Mouse (Mus musculus) CH12.LX (cell line): Measurements from ENCODE around the gene Pafah1b3. TPM values are rescaled to one million over a fixed set of nuclear protein-coding genes. Genes with fewer than 3 reads are reported as not detected.

Experiments
- DNase-seq: peaks from one replicate; pipeline ENCODE4 v3.0.0-alpha.2; 2013; ENCODE audit errors: extremely low read depth
- H3K27ac ChIP-seq: 2 replicates; pipeline ENCODE4 v1.5.1; 2012; ENCODE audit warnings: low read depth, mild to moderate bottlenecking, control low read depth, moderate library complexity; ENCODE audit not compliant: insufficient read depth
- H3K27me3 ChIP-seq: replicated peaks from 2 replicates; pipeline ENCODE3; 2012; ENCODE audit warnings: inconsistent platforms
- H3K36me3 ChIP-seq, 2 experiments: replicated peaks in 1 of 2; 2 replicates each; pipeline versions ENCODE3 to v1.6.1; 2012; ENCODE audit warnings: inconsistent platforms in 1 of 2, low read length in 1 of 2, mild to moderate bottlenecking in 1 of 2, mixed read lengths in 1 of 2, moderate library complexity in 1 of 2; ENCODE audit not compliant: control insufficient read depth in 1 of 2, insufficient read depth in 1 of 2
- H3K4me1 ChIP-seq, 2 experiments: 2 replicates each; pipeline ENCODE4 v1.6.1; 2012; ENCODE audit warnings: inconsistent platforms in 1 of 2, moderate library complexity in 1 of 2; ENCODE audit not compliant: insufficient read depth in 2 of 2, control insufficient read depth in 1 of 2
- H3K4me2 ChIP-seq: 2 replicates; pipeline ENCODE4 v1.6.1; 2012; ENCODE audit warnings: low read depth, mild to moderate bottlenecking, control low read depth; ENCODE audit not compliant: poor library complexity, insufficient read depth, severe bottlenecking
- H3K4me3 ChIP-seq, 3 experiments: fragments of 150-350 bp in 1 of 3; sonication (generic) in 1 of 3; replicated peaks in 1 of 3; 2 replicates each; pipeline versions ENCODE3 to v1.5.1; 2011 to 2012; ENCODE audit warnings: low read depth in 2 of 3, low read length in 2 of 3, mild to moderate bottlenecking in 2 of 3, moderate library complexity in 2 of 3, control low read depth in 1 of 3, improper control_type of control experiment in 1 of 3, inconsistent platforms in 1 of 3, mixed read lengths in 1 of 3; ENCODE audit not compliant: poor library complexity in 1 of 3
- H3K79me2 ChIP-seq: replicated peaks from 2 replicates; pipeline ENCODE4 v1.6.1; 2012; ENCODE audit warnings: mild to moderate bottlenecking, moderate library complexity; ENCODE audit not compliant: control insufficient read depth, poor library complexity, insufficient read depth, severe bottlenecking; ENCODE audit errors: extremely low read depth
- H3K9ac ChIP-seq: 2 replicates; pipeline ENCODE4 v1.6.1; 2012; ENCODE audit warnings: low read depth, mild to moderate bottlenecking, control low read depth, moderate library complexity; ENCODE audit not compliant: insufficient read depth
- H3K9me3 ChIP-seq: replicated peaks from 2 replicates; pipeline ENCODE3; 2012; ENCODE audit warnings: low read length, inconsistent platforms, mixed read lengths
- CTCF ChIP-seq, 2 experiments: IDR thresholded peaks in 1 of 2; conservative IDR thresholded peaks in 1 of 2; 2 replicates each; pipeline ENCODE4 v1.5.1; 2011 to 2012; ENCODE audit warnings: low read depth in 2 of 2, low read length in 2 of 2, improper control_type of control experiment in 1 of 2, inconsistent platforms in 1 of 2, mild to moderate bottlenecking in 1 of 2, moderate library complexity in 1 of 2
- ELF1 ChIP-seq: IDR thresholded peaks from 2 replicates; pipeline ENCODE4 v1.6.1; 2014; ENCODE audit warnings: low read depth, mild to moderate bottlenecking, inconsistent platforms, low read length, improper control_type of control experiment
- GABPA ChIP-seq: IDR thresholded peaks from 2 replicates; pipeline ENCODE4 v1.6.1; 2012; ENCODE audit warnings: low read depth, low read length, improper control_type of control experiment, inconsistent platforms; ENCODE audit not compliant: insufficient replicate concordance
- IRF4 ChIP-seq: IDR thresholded peaks from 2 replicates; pipeline ENCODE4 v1.6.1; 2014; ENCODE audit warnings: low read depth, mild to moderate bottlenecking, inconsistent platforms, low read length, improper control_type of control experiment
- JUN ChIP-seq: IDR thresholded peaks from 2 replicates; pipeline ENCODE4 v1.6.1; 2011; ENCODE audit warnings: low read depth, mild to moderate bottlenecking, low read length, improper control_type of control experiment, moderate library complexity; ENCODE audit not compliant: insufficient read depth
- JUND ChIP-seq: conservative IDR thresholded peaks from 2 replicates; pipeline ENCODE4 v1.6.1; 2011; ENCODE audit warnings: low read depth, low read length, improper control_type of control experiment
- KAT2A ChIP-seq: IDR thresholded peaks from 2 replicates; pipeline ENCODE4 v1.6.1; 2012; ENCODE audit warnings: low read length, improper control_type of control experiment, inconsistent platforms; ENCODE audit not compliant: insufficient replicate concordance
- MAFK ChIP-seq: IDR thresholded peaks from 2 replicates; pipeline ENCODE4 v1.6.1; 2011; ENCODE audit warnings: low read length, improper control_type of control experiment; ENCODE audit not compliant: insufficient replicate concordance
- MAZ ChIP-seq: IDR thresholded peaks from 2 replicates; pipeline ENCODE4 v1.6.1; 2012; ENCODE audit warnings: low read depth, mild to moderate bottlenecking, inconsistent platforms, low read length, improper control_type of control experiment, moderate library complexity
- MXI1 ChIP-seq: IDR thresholded peaks from 2 replicates; pipeline ENCODE4 v1.6.1; 2011; ENCODE audit warnings: mild to moderate bottlenecking, low read depth, low read length, improper control_type of control experiment
- PAX5 ChIP-seq: IDR thresholded peaks from 2 replicates; pipeline ENCODE4 v1.6.1; 2012; ENCODE audit warnings: low read length, inconsistent platforms, mixed read lengths
- POLR2A ChIP-seq: IDR thresholded peaks from 2 replicates; pipeline ENCODE4 v1.6.1; 2011; ENCODE audit warnings: low read depth, mild to moderate bottlenecking, improper control_type of control experiment, low read length
- RCOR1 ChIP-seq: conservative IDR thresholded peaks from 2 replicates; pipeline ENCODE4 v1.6.1; 2012; ENCODE audit warnings: low read depth, mild to moderate bottlenecking, inconsistent platforms, low read length, improper control_type of control experiment
- TCF12 ChIP-seq: IDR thresholded peaks from 2 replicates; pipeline ENCODE4 v1.6.1; 2014; ENCODE audit warnings: low read depth, mild to moderate bottlenecking, inconsistent platforms, low read length, improper control_type of control experiment
- USF2 ChIP-seq: conservative IDR thresholded peaks from 2 replicates; pipeline ENCODE4 v1.6.1; 2011; ENCODE audit warnings: low read depth, low read length, improper control_type of control experiment
- dilution Hi-C: fragments of 300-500 bp; cut with MboI; formaldehyde crosslinking; loops from 2 replicates; pipeline ENCODE4 v1.14.3; 2020; ENCODE audit warnings: low sequenced_read_pairs; ENCODE audit not compliant: extremely low pct_unique_long_range_greater_than_20kb, extremely low pct_ligation_motif_present
- in situ Hi-C: fragments of 300-500 bp; cut with MboI; formaldehyde crosslinking; loops from 3 replicates; pipeline ENCODE4 v1.14.3; 2019; ENCODE audit warnings: low sequenced_read_pairs, low pct_ligation_motif_present, low pct_unique_long_range_greater_than_20kb, mixed read lengths
- polyA plus RNA-seq: library from polyadenylated mRNA; unstranded; fragments of >175 nt; gene quantifications from 2 replicates; pipeline ENCODE4 v1.2.1, GENCODE M21; 2012; ENCODE audit warnings: low read depth; ENCODE audit not compliant: insufficient read length
- total RNA-seq, 2 experiments: library from RNA; depleted of rRNA; stranded (reverse); fragments of 300-350 nt in 1 of 2; fragments of >200 nt in 1 of 2; gene quantifications; 2 replicates each; pipeline ENCODE4 v1.2.3; 2012 to 2014

Pafah1b3 gene
- total and polyA plus RNA-seq, 3 experiments = 5.9 to 50.2 (median 17.6) TPM

GRCm38 (mm10) chr7:25285511-25286238 lies 12.1 kb downstream of the Pafah1b3 start:
- in situ Hi-C loops (no loop called here), dilution Hi-C loops (no loop called here)
- Histone ChIP-seq H3K4me2 (no peak overlapping the region), H3K79me2 (peaks cover 9% of the 10 kb centered on the region), H3K9ac (no peak overlapping the region), H3K9me3 (peaks cover 11% of the 10 kb centered on the region), H3K27me3 (no peaks in the 10 kb centered on the region), H3K4me1 (peaks cover 16 to 34% of the 10 kb centered on the region in 2 experiments), H3K27ac (no peak overlapping the region), H3K36me3 (peaks cover 60 to 65% of the 10 kb centered on the region in 2 experiments), H3K4me3 (no peak overlapping the region)
- no peak for DNase-seq
- TF ChIP-seq POLR2A (no peak), RCOR1 (no peak), TCF12 (no peak), MAFK (no peak), GABPA (no peak)

DNA sequence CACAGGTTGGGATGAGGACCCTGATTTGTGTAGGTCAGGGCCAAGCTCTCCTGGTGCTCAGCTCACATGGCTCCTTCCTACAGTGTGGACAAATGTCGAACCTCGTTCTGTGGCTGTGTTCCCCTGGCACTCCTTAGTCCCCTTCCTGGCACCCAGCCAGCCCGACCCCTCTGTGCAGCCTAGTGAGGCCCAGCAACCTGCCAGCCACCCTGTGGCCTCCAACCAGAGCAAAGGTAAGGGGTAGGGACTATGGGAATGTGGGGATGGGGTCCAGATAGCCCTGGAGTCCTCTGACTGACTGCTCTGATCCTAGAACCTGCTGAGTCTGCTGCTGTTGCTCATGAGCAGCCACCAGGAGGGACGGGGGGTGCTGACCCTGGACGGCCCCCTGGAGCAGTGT lies 13.0 kb downstream of the Pafah1b3 start:
- Histone ChIP-seq H3K79me2 (peaks cover 9% of the 10 kb centered on the region), H3K27ac (no peak overlapping the region), H3K4me2 (no peak overlapping the region), H3K4me3 (no peak overlapping the region), H3K27me3 (no peaks in the 10 kb centered on the region), H3K9ac (no peak overlapping the region), H3K4me1 (peaks cover 25 to 43% of the 10 kb centered on the region in 2 experiments), H3K36me3 (peaks cover 51 to 56% of the 10 kb centered on the region in 2 experiments), H3K9me3 (peaks cover 9% of the 10 kb centered on the region)
- in situ Hi-C loops = no loop called here
- no peak for TF ChIP-seq CTCF (conservative IDR thresholded peaks at IDR 0.05 in 1 of 2, IDR thresholded peaks at IDR 0.05 in 1 of 2; ENCODE audit: low read depth in 2 of 2, low read length in 2 of 2)
- TF ChIP-seq KAT2A = no peak
- TF ChIP-seq MAZ = no peak
- no peak for TF ChIP-seq MXI1
- no peak for TF ChIP-seq GABPA
- no peak for TF ChIP-seq PAX5
- no peak for TF ChIP-seq ELF1
- TF ChIP-seq JUND = no peak
- TF ChIP-seq IRF4 = no peak
- no peak for TF ChIP-seq TCF12
- TF ChIP-seq JUN = no peak
- no peak for TF ChIP-seq USF2
- dilution Hi-C loops = no loop called here
- no peak for DNase-seq
